Mouse (Mus musculus): Measurements from ENCODE around the gene Fam160b1.

Gene Fam160b1

GRCm38 (mm10) chr19:57427756-57428438 lies 67.4 kb downstream of the Fam160b1 start:
- DNase-seq = no peak

DNA sequence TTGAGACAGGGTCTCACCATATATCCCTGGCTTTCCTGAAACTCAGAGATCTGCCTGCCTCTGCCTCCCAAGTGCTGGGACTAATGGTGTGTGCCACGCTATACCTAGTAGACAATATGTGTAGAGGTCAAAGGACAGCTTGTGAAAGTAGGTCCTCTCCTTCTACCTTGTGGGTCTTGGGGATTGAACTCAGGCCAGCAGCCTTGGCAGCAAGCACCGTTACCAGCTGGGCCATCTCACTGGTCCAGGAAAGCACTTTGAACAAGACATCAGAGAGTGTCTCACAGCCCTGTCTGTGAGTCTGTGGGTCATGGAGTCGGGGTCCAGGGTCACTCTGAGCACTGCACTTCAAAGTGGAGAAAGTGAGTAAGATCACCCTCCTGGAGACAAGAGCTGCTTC lies 68.2 kb downstream of the Fam160b1 start:
- DNase-seq = no peak

- peak; percentile 84 for DNase-seq
These were observed 69.4 kb downstream of the Fam160b1 start for GRCm38 (mm10) chr19:57429926-57430325.

DNA sequence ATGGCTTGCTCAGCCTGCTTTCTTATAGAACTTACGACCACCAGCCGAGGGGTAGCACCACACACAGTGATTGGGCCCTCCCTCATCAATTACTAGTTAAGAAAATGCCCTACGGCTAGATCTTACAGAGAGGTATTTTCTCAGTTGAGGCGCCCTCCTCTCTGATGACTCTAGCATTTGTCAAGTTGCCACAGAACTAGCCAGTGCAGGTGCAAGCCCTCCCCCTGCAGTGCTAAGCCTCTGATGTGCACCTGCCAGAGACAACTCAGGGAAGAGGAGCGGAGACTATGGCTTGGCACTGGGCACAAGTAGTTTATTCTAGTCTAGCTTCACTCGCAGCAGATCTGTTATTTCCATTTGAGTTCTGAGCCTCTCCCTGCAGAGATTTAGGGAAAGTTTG lies 71.0 kb downstream of the Fam160b1 start:
- peak; percentile 84 for DNase-seq

GRCm38 (mm10) chr19:57434024-57434423 lies 73.5 kb downstream of the Fam160b1 start:
- DNase-seq = no peak

GRCm38 (mm10) chr19:57436586-57437021 lies 76.1 kb downstream of the Fam160b1 start:
- no peak for DNase-seq

DNA sequence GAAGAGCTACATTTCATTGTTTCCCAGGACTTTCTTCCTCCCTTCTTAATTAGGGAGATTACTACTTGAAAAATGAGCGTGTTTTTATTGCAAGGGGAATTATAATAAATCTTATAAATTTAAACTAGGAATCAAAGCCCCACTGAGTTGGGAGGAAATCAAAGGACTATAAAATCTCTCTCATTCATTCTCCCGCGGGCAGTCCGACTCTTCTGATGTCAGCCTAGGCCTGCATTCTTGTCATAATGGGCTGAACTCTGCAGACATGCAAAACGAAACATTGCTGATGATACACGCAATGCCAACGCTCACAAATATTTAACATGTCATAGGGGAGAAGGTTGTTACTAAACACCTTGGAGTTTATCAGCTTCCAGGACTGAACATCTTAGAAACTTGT lies 76.6 kb downstream of the Fam160b1 start:
- no peak for DNase-seq

Measured in thymus, postnatal 14 days (tissue).